Mouse (Mus musculus) limb, embryonic 11.5 days (tissue): ENCODE results near the gene Irf1. TPM values are rescaled to one million over a fixed set of nuclear protein-coding genes. Genes with fewer than 3 reads are reported as not detected.

Source experiments
- ATAC-seq: fragments of 200-750 bp; cut with Nextera tagmentation; 2 replicates; pipeline ENCODE4 v1.8.0; 2017; ENCODE audit warnings: low read depth; ENCODE audit not compliant: insufficient number of reproducible peaks, low FRiP score, low TSS enrichment
- DNase-seq: peaks from one replicate; pipeline ENCODE4 v3.0.0-alpha.2; 2015; ENCODE audit warnings: low spot score
- H3K27ac ChIP-seq: fragments of 300-500 bp; sonication (generic); replicated peaks from 2 replicates; pipeline ENCODE4 v1.5.1; 2014; ENCODE audit warnings: low read depth, mild to moderate bottlenecking, low read length
- H3K27me3 ChIP-seq: fragments of 300-500 bp; sonication (generic); 2 replicates; pipeline ENCODE4 v1.6.1; 2014; ENCODE audit warnings: mild to moderate bottlenecking, low read length, mixed read lengths; ENCODE audit not compliant: control insufficient read depth, insufficient read depth
- H3K36me3 ChIP-seq: fragments of 300-500 bp; sonication (generic); 2 replicates; pipeline ENCODE4 v1.6.1; 2014; ENCODE audit warnings: mild to moderate bottlenecking, low read length, moderate library complexity, mixed read lengths; ENCODE audit not compliant: control insufficient read depth, insufficient read depth
- H3K4me1 ChIP-seq: fragments of 300-500 bp; sonication (generic); 2 replicates; pipeline ENCODE4 v1.6.1; 2014; ENCODE audit warnings: low read length, mixed read lengths; ENCODE audit not compliant: control insufficient read depth, insufficient read depth
- H3K4me2 ChIP-seq: fragments of 300-500 bp; sonication (generic); 2 replicates; pipeline ENCODE4 v1.6.1; 2014; ENCODE audit warnings: low read depth, mild to moderate bottlenecking, moderate library complexity; ENCODE audit not compliant: severe bottlenecking
- H3K4me3 ChIP-seq: fragments of 300-500 bp; sonication (generic); 2 replicates; pipeline ENCODE4 v1.5.1; 2014; ENCODE audit warnings: low read depth, low read length
- H3K9ac ChIP-seq: fragments of 300-500 bp; sonication (generic); 2 replicates; pipeline ENCODE4 v1.6.1; 2014; ENCODE audit warnings: mild to moderate bottlenecking, low read length
- H3K9me3 ChIP-seq: fragments of 300-500 bp; sonication (generic); 2 replicates; pipeline ENCODE4 v1.6.1; 2016; ENCODE audit warnings: low read length; ENCODE audit not compliant: control insufficient read depth
- WGBS: fragments of 180-500 bp; shearing (Covaris S2); extraction: QIAGEN DNeasy Blood & Tissue Kit; methylation state at CpG from one replicate; pipeline ENCODE4 v1.1.7; 2014; 5-methylcytosine and 5-hydroxymethylcytosine counted together
- polyA plus RNA-seq: library from polyadenylated mRNA; unstranded; fragments of >200 nt; fragmentation: Nextera tagmentation; extraction: Ambion mirVana; gene quantifications from 2 replicates; pipeline ENCODE4 v1.2.1, GENCODE M21; 2014

The Irf1 gene
- polyA plus RNA-seq, 1 experiment from 2014 or later = 8.0 TPM

DNA sequence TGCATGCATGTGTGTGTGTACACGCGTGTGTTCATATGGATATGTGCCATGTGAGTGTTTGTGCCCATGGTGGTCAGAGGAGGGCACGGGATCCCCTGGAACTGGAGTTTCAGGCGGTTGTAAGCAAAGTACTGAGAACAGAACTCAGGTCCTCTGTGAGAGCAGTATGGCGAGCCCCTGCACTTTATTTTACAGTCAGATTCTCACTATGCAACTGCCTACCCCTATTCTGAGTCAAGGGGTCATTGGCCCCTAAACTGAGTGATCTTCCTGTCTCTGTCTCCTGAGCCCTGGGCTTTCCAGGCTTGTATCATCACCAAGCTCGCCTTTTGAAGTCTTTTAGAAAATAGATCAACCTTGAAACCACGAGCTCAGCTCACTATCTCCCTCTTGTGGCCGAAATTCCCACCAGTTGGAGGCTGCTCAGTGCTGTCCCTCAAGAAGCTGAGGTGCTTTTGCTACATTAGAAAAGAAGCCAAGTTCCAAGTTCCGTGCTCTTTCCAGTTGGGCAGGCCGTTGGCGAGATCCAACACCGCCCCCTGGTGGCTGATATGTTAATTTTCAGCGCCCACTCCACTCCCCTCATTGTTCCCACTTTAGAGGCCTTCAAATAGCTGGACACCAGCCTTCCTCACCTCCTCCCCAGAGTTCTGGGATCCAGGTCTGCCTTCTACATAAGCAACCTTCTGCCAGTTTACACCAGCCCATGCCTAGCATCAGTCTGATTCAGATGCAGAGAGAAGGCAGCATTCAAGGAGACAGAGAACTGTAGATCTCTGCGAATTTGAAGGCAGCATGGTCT lies 32.8 kb upstream of the Irf1 start:
- peak; percentile 39; the same call in 1 of the 2 replicates for ATAC-seq
- 50% methylated on average over 14 of the region's 14 CpGs for WGBS

DNA sequence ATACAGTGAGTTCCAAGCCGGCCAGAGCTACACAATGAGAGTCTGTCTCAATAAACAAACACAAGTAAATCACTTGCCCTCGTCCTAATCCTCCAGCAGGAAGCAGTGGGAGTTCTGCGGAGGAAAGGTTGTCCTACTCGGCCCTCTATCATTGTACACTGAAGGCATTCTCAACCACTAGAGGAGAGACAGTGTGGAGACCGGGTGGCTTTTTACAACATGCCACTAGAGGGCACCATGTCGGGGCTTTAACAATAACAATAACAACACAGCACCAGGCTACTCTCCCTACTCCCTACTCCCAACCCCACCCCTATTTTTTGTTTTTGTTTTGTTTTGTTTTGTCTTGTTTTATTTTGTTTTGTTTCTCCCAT lies 32.3 kb upstream of the Irf1 start:
- no peaks in the 10 kb centered on the region for H3K36me3 ChIP-seq
- H3K9me3 ChIP-seq = no peaks in the 10 kb centered on the region
- peak; percentile 61 for DNase-seq
- no peaks in the 10 kb centered on the region for H3K4me1 ChIP-seq
- ATAC-seq = no peak
- no peak overlapping the region for H3K4me3 ChIP-seq
- H3K4me2 ChIP-seq = no peak overlapping the region
- H3K27me3 ChIP-seq = no peaks in the 10 kb centered on the region
- H3K9ac ChIP-seq = no peak overlapping the region
- 45% methylated on average over 6 of the region's 6 CpGs for WGBS
- no peak overlapping the region for H3K27ac ChIP-seq

More for the DNA sequence above, 32.8 kb upstream of the Irf1 start:
- no peaks in the 10 kb centered on the region for H3K9me3 ChIP-seq
- peak; percentile 88 for DNase-seq
- no peak overlapping the region for H3K4me2 ChIP-seq
- no peak overlapping the region for H3K9ac ChIP-seq
- H3K4me3 ChIP-seq = no peak overlapping the region
- H3K36me3 ChIP-seq = no peaks in the 10 kb centered on the region
- no peaks in the 10 kb centered on the region for H3K27me3 ChIP-seq
- H3K4me1 ChIP-seq = no peaks in the 10 kb centered on the region
- no peak overlapping the region for H3K27ac ChIP-seq

GRCm38 (mm10) chr11:53742353-53742752 lies 27.5 kb upstream of the Irf1 start:
- Histone ChIP-seq H3K9me3 (no peaks in the 10 kb centered on the region), H3K27me3 (no peaks in the 10 kb centered on the region), H3K9ac (no peak overlapping the region), H3K27ac (no peak overlapping the region), H3K4me2 (no peak overlapping the region), H3K4me1 (no peaks in the 10 kb centered on the region), H3K36me3 (no peaks in the 10 kb centered on the region), H3K4me3 (no peak overlapping the region)
- no peak for DNase-seq
- 54% methylated on average over 5 of the region's 5 CpGs for WGBS
- no peak for ATAC-seq

GRCm38 (mm10) chr11:53745260-53745659 lies 24.6 kb upstream of the Irf1 start:
- WGBS = 92% methylated on average over 2 of the region's 2 CpGs
- no peak overlapping the region for H3K9ac ChIP-seq
- ATAC-seq = no peak

GRCm38 (mm10) chr11:53747985-53748384 lies 21.8 kb upstream of the Irf1 start:
- H3K9ac ChIP-seq = no peak overlapping the region
- H3K9me3 ChIP-seq = no peaks in the 10 kb centered on the region
- H3K4me1 ChIP-seq = no peaks in the 10 kb centered on the region
- H3K27me3 ChIP-seq = no peaks in the 10 kb centered on the region
- no peak overlapping the region for H3K4me2 ChIP-seq
- no peak for ATAC-seq
- H3K4me3 ChIP-seq = no peak overlapping the region
- 93% methylated on average over 9 of the region's 9 CpGs for WGBS
- no peaks in the 10 kb centered on the region for H3K36me3 ChIP-seq
- no peak for DNase-seq
- H3K27ac ChIP-seq = no peak overlapping the region

More at GRCm38 (mm10) chr11:53745260-53745659, 24.6 kb upstream of the Irf1 start:
- Histone ChIP-seq H3K36me3 (no peaks in the 10 kb centered on the region), H3K27ac (no peak overlapping the region), H3K4me2 (no peak overlapping the region), H3K4me3 (no peak overlapping the region), H3K4me1 (no peaks in the 10 kb centered on the region), H3K9me3 (no peaks in the 10 kb centered on the region), H3K27me3 (no peaks in the 10 kb centered on the region)
- DNase-seq = no peak

- no peaks in the 10 kb centered on the region for H3K27me3 ChIP-seq
- H3K4me1 ChIP-seq = no peaks in the 10 kb centered on the region
- no peak overlapping the region for H3K9ac ChIP-seq
- H3K9me3 ChIP-seq = no peaks in the 10 kb centered on the region
- H3K27ac ChIP-seq = no peak overlapping the region
- no peak for ATAC-seq
- no peaks in the 10 kb centered on the region for H3K36me3 ChIP-seq
- no peak overlapping the region for H3K4me2 ChIP-seq
- DNase-seq = no peak
- no peak overlapping the region for H3K4me3 ChIP-seq
- WGBS = 91% methylated on average over 6 of the region's 6 CpGs
These were observed 21.2 kb upstream of the Irf1 start for GRCm38 (mm10) chr11:53748614-53749013.

DNA sequence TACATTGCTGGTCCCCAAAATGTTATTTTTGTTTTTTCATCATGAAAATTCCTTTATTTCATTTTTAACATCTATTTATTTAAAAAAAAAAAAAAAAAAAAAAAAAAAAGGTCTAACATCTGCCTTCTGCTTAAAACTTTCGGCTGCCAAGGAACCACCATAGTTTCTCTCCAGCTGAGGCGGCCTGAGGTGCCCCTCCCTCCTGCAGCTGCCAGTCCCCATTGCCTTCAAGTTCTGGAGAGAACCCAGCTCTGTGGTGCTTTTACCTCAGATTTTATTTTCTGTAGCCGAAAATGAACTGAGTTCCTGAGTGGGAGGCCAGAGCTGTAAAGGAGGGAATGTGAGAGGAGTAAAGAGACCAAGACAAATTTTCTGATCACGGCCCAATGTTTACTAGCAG lies 20.5 kb upstream of the Irf1 start:
- 74% methylated on average over 4 of the region's 4 CpGs for WGBS
- no peaks in the 10 kb centered on the region for H3K4me1 ChIP-seq
- H3K27me3 ChIP-seq = no peaks in the 10 kb centered on the region
- DNase-seq (no peak), ATAC-seq (no peak)
- H3K36me3 ChIP-seq = no peaks in the 10 kb centered on the region
- H3K4me2 ChIP-seq = no peak overlapping the region
- no peak overlapping the region for H3K4me3 ChIP-seq
- H3K9me3 ChIP-seq = no peaks in the 10 kb centered on the region
- no peak overlapping the region for H3K9ac ChIP-seq
- H3K27ac ChIP-seq = no peak overlapping the region

- 62% methylated on average over 5 of the region's 5 CpGs for WGBS
- DNase-seq (no peak), ATAC-seq (no peak)
These were observed 20.0 kb upstream of the Irf1 start for GRCm38 (mm10) chr11:53749716-53750352.

More at GRCm38 (mm10) chr11:53749716-53750352, 20.0 kb upstream of the Irf1 start:
- H3K4me3 ChIP-seq = no peak overlapping the region
- H3K4me2 ChIP-seq = no peak overlapping the region
- no peak overlapping the region for H3K27ac ChIP-seq
- H3K27me3 ChIP-seq = no peaks in the 10 kb centered on the region
- H3K9ac ChIP-seq = no peak overlapping the region
- no peaks in the 10 kb centered on the region for H3K4me1 ChIP-seq
- no peaks in the 10 kb centered on the region for H3K36me3 ChIP-seq
- no peaks in the 10 kb centered on the region for H3K9me3 ChIP-seq
